Mouse (Mus musculus) limb, embryonic 11.5 days (tissue): ENCODE measurements around the gene Zfp597. TPM values are rescaled to one million over a fixed set of nuclear protein-coding genes. Genes with fewer than 3 reads are reported as not detected.
"Not testable (repeated sequence)": the region's sequence is repeated elsewhere in the genome, so short reads cannot be mapped to it uniquely, and the experiment has no call there.

Experiments
- ATAC-seq: fragments of 200-750 bp; cut with Nextera tagmentation; 2 replicates; pipeline ENCODE4 v1.8.0; 2017; ENCODE audit warnings: low read depth; ENCODE audit not compliant: insufficient number of reproducible peaks, low FRiP score, low TSS enrichment
- DNase-seq: peaks from one replicate; pipeline ENCODE4 v3.0.0-alpha.2; 2015; ENCODE audit warnings: low spot score
- H3K27ac ChIP-seq: fragments of 300-500 bp; sonication (generic); replicated peaks from 2 replicates; pipeline ENCODE4 v1.5.1; 2014; ENCODE audit warnings: low read depth, mild to moderate bottlenecking, low read length
- H3K27me3 ChIP-seq: fragments of 300-500 bp; sonication (generic); 2 replicates; pipeline ENCODE4 v1.6.1; 2014; ENCODE audit warnings: mild to moderate bottlenecking, low read length, mixed read lengths; ENCODE audit not compliant: control insufficient read depth, insufficient read depth
- H3K36me3 ChIP-seq: fragments of 300-500 bp; sonication (generic); 2 replicates; pipeline ENCODE4 v1.6.1; 2014; ENCODE audit warnings: mild to moderate bottlenecking, low read length, moderate library complexity, mixed read lengths; ENCODE audit not compliant: control insufficient read depth, insufficient read depth
- H3K4me1 ChIP-seq: fragments of 300-500 bp; sonication (generic); 2 replicates; pipeline ENCODE4 v1.6.1; 2014; ENCODE audit warnings: low read length, mixed read lengths; ENCODE audit not compliant: control insufficient read depth, insufficient read depth
- H3K4me2 ChIP-seq: fragments of 300-500 bp; sonication (generic); 2 replicates; pipeline ENCODE4 v1.6.1; 2014; ENCODE audit warnings: low read depth, mild to moderate bottlenecking, moderate library complexity; ENCODE audit not compliant: severe bottlenecking
- H3K4me3 ChIP-seq: fragments of 300-500 bp; sonication (generic); 2 replicates; pipeline ENCODE4 v1.5.1; 2014; ENCODE audit warnings: low read depth, low read length
- H3K9ac ChIP-seq: fragments of 300-500 bp; sonication (generic); 2 replicates; pipeline ENCODE4 v1.6.1; 2014; ENCODE audit warnings: mild to moderate bottlenecking, low read length
- H3K9me3 ChIP-seq: fragments of 300-500 bp; sonication (generic); 2 replicates; pipeline ENCODE4 v1.6.1; 2016; ENCODE audit warnings: low read length; ENCODE audit not compliant: control insufficient read depth
- WGBS: fragments of 180-500 bp; shearing (Covaris S2); extraction: QIAGEN DNeasy Blood & Tissue Kit; methylation state at CpG from one replicate; pipeline ENCODE4 v1.1.7; 2014; 5-methylcytosine and 5-hydroxymethylcytosine counted together
- microRNA-seq: library from miRNA; unstranded; fragments of <30 nt; microRNA quantifications from one replicate; pipeline ENCODE4, GENCODE M21; 2016
- polyA plus RNA-seq: library from polyadenylated mRNA; unstranded; fragments of >200 nt; fragmentation: Nextera tagmentation; extraction: Ambion mirVana; gene quantifications from 2 replicates; pipeline ENCODE4 v1.2.1, GENCODE M21; 2014

The Zfp597 gene
- polyA plus RNA-seq, 1 experiment from 2014 or later, result 4.5 TPM

GRCm38 (mm10) chr16:3830588-3831109 lies 53.7 kb downstream of the Zfp597 start, which contains the start of gene Olfr15:
Olfr15 (plus strand) TSS chr16:3830878.
- no peak for DNase-seq
- Histone ChIP-seq H3K4me1 (no peaks in the 10 kb centered on the region), H3K9me3 (no peaks in the 10 kb centered on the region)

GRCm38 (mm10) chr16:3829727-3830126 lies 54.6 kb downstream of the Zfp597 start:
- ATAC-seq, result no peak
- H3K27me3 ChIP-seq, result no peaks in the 10 kb centered on the region

More at GRCm38 (mm10) chr16:3830588-3831109, 53.7 kb downstream of the Zfp597 start, which contains the start of gene Olfr15:
- no peak within 1 kb of the TSS for H3K9ac ChIP-seq
- no peaks in the 10 kb centered on the region for H3K36me3 ChIP-seq
- no peaks in the 10 kb centered on the region for H3K27me3 ChIP-seq
- H3K4me3 ChIP-seq, result no peak within 1 kb of the TSS
- H3K27ac ChIP-seq, result no peak within 1 kb of the TSS
- H3K4me2 ChIP-seq, result no peak within 1 kb of the TSS
- no peak for ATAC-seq

DNA sequence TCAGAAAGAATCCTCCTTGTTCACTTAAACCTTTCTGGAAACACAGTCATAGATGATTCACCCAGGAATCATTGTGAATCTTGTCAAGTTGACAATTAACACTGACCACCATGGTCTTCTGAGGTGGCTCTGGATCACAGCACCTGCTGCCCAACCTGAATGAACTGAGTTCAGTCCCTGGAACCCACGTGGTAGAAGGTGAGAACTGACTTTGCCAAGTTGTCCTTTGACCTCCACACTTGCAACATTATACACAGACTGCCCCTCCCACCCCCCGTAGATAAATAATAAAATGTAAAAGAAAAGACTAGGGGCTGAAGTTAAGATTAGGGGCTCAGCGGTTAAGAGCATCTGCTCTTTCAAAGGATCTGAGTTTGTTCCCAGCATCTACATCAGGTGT lies 56.3 kb downstream of the Zfp597 start:
- no peaks in the 10 kb centered on the region for H3K27me3 ChIP-seq
- 58% methylated on average over 3 of the region's 3 CpGs for WGBS
- H3K4me3 ChIP-seq, result no peak overlapping the region
- ATAC-seq (no peak), DNase-seq (no peak)
- H3K36me3 ChIP-seq, result no peaks in the 10 kb centered on the region
- H3K27ac ChIP-seq, result no peak overlapping the region
- H3K4me2 ChIP-seq, result no peak overlapping the region
- no peak overlapping the region for H3K9ac ChIP-seq
- no peaks in the 10 kb centered on the region for H3K4me1 ChIP-seq
- no peaks in the 10 kb centered on the region for H3K9me3 ChIP-seq

More at GRCm38 (mm10) chr16:3829727-3830126, 54.6 kb downstream of the Zfp597 start:
- Histone ChIP-seq H3K9ac (no peak overlapping the region), H3K9me3 (no peaks in the 10 kb centered on the region), H3K36me3 (no peaks in the 10 kb centered on the region), H3K4me2 (no peak overlapping the region), H3K27ac (no peak overlapping the region), H3K4me1 (no peaks in the 10 kb centered on the region), H3K4me3 (no peak overlapping the region)
- WGBS, result 88% methylated on average over 2 of the region's 2 CpGs
- DNase-seq, result no peak

- DNase-seq (no peak), ATAC-seq (no peak)
- Histone ChIP-seq H3K4me2 (no peak overlapping the region), H3K27me3 (no peaks in the 10 kb centered on the region), H3K9me3 (no peaks in the 10 kb centered on the region), H3K4me1 (no peaks in the 10 kb centered on the region), H3K9ac (no peak overlapping the region), H3K4me3 (no peak overlapping the region), H3K36me3 (no peaks in the 10 kb centered on the region), H3K27ac (no peak overlapping the region)
- WGBS, result 87% methylated on average over 2 of the region's 2 CpGs
These were observed 64.2 kb downstream of the Zfp597 start for GRCm38 (mm10) chr16:3820202-3820601.

DNA sequence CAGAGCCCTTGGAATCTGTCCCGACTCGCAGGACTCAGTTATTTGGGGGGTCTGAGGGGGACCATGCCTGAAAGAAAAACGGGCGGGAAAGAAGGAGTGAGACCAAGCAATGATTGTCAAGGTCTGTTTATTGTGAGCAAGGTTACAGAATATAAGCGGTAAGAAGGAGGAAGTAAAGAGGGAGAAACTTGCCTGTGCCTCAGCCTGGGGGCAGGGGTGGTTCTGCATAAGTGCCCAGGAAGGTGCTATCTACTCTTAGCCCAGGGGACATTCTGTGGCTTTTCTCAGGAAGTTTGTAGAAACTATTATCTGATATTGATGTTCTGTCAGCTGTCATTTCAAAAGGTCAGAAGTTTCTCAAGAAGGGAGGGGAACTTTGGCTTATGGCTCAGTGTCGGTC lies 69.7 kb downstream of the Zfp597 start:
- ATAC-seq, H3K36me3 ChIP-seq, H3K4me1 ChIP-seq, H3K9me3 ChIP-seq, DNase-seq, H3K27ac ChIP-seq, H3K9ac ChIP-seq, H3K27me3 ChIP-seq, H3K4me2 ChIP-seq, H3K4me3 ChIP-seq: not testable (repeated sequence)
- 83% methylated on average over 6 of the region's 6 CpGs for WGBS

Small RNA genes lying within 50 kb of the gene (microRNA-seq; reads per million reads assigned to microRNA genes)
- gene Gm23493, result not detected

Other genes starting within 250 kb of the Zfp597 start
- gene Mefv, start 166.5 kb downstream of the Zfp597 start, polyA plus RNA-seq, result 0.06 TPM in 1 of 2 replicates, not detected in the other
- 27.5 and 34.8 TPM in 2 replicates for gene Zfp263, start 140.5 kb downstream of the Zfp597 start, polyA plus RNA-seq
- not detected in 2 replicates for gene Olfr15, start 53.7 kb downstream of the Zfp597 start, polyA plus RNA-seq
- 1.1 and 1.4 TPM in 2 replicates for gene Zfp174, start 37.3 kb downstream of the Zfp597 start, polyA plus RNA-seq
- gene Naa60, start 12.2 kb downstream of the Zfp597 start, polyA plus RNA-seq, result 54.6 and 60.1 TPM in 2 replicates
- 1.8 and 3.7 TPM in 2 replicates for gene Gm20695, start 87 bp upstream of the Zfp597 start, polyA plus RNA-seq
- 4.1 and 5.1 TPM in 2 replicates for gene 1700037C18Rik, start 24.1 kb upstream of the Zfp597 start, polyA plus RNA-seq
- gene Cluap1, start 24.2 kb upstream of the Zfp597 start, polyA plus RNA-seq, result 22.4 and 24.8 TPM in 2 replicates
- gene Nlrc3, start 92.1 kb upstream of the Zfp597 start, polyA plus RNA-seq, result 0.57 and 0.65 TPM in 2 replicates
- 29.7 and 31.0 TPM in 2 replicates for gene Slx4, start 119.2 kb upstream of the Zfp597 start, polyA plus RNA-seq
- 4.1 and 6.0 TPM in 2 replicates for gene Dnase1, start 152.4 kb upstream of the Zfp597 start, polyA plus RNA-seq
- 100 and 101 TPM in 2 replicates for gene Trap1, start 193.3 kb upstream of the Zfp597 start, polyA plus RNA-seq